Mouse (Mus musculus): ENCODE results near the gene Haus2. TPM values are rescaled to one million over a fixed set of nuclear protein-coding genes. Genes with fewer than 3 reads are reported as not detected.

Gene Haus2
- polyA plus RNA-seq, 1 experiment from 2014 or later, result 22.3 TPM

DNA sequence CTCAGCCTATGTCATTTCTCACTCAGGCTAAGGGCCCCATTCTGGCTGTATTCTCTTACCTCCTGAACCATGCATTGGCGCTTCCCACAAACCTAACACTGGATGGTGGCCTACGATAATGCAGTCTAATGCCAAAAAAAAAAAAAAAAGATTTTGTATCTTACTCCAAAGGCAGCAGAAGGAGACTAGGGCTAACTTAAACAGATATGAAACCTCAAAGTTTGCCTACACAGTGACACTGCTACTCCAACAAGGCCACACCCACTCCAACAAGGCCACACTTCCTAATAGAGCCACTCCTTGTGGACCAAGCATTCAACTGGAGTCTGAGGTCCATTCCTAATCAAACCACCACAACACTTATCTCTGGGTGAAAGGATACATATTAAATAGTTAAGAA is 47.5 kb downstream of the Haus2 start:
- 93% methylated on average over 2 of the region's 2 CpGs for WGBS
- Histone ChIP-seq H3K27me3 (replicated peaks) (no peaks in the 10 kb centered on the region), H3K9me3 (no peaks in the 10 kb centered on the region), H3K27ac (no peak overlapping the region), H3K4me3 (replicated peaks) (no peak overlapping the region), H3K36me3 (no peaks in the 10 kb centered on the region), H3K9ac (no peak overlapping the region), H3K4me2 (replicated peaks) (no peak overlapping the region), H3K4me1 (replicated peaks) (no peaks in the 10 kb centered on the region)
- ATAC-seq, result peak; percentile 66; the same call in 1 of the 2 replicates

DNA sequence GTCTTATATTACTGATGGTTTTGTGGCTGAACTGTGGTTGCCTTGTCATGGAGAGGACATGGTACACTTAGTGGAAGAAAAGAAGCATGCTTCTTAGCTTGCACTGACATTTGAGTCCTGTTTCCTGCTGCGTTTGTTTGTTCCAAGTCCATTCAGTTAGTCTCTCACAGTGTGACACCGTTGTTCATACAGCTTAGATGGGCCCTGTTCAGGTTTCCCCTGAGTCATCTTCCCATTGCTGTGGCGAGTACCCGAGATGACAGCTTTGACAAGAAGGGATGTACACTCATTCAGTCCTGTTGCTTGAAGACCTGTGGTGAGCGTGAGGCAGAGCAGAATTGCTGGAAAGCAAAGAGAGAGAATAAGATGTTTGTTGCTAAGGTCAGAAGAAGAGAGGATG is 49.3 kb downstream of the Haus2 start:
- Histone ChIP-seq H3K36me3 (no peaks in the 10 kb centered on the region), H3K4me2 (replicated peaks) (no peak overlapping the region), H3K27ac (no peak overlapping the region), H3K9ac (no peak overlapping the region), H3K27me3 (replicated peaks) (no peaks in the 10 kb centered on the region), H3K9me3 (no peaks in the 10 kb centered on the region), H3K4me1 (replicated peaks) (no peaks in the 10 kb centered on the region), H3K4me3 (replicated peaks) (no peak overlapping the region)
- WGBS, result 76% methylated on average over 5 of the region's 5 CpGs
- no peak for ATAC-seq

DNA sequence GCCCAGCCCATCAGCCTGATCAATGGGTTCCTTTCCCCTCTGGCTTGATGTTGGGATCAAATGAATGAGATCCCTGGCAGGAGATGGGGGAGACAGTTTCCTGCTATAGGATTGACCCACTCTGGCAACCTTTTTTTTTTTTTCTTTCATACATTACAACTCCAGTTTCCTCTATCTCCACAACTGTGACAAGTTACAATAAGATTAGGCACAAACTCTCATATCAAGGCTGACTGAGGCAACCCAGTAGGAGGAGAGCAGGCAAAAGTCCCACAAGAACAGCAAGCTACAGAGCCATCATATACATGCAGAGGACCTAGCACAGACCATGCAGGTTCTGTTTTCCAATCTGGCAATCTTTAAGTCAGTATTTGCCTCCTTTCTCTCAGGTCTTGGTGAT is 50.1 kb downstream of the Haus2 start:
- no peak overlapping the region for H3K27ac ChIP-seq
- H3K4me1 ChIP-seq (replicated peaks), result no peaks in the 10 kb centered on the region
- H3K4me2 ChIP-seq (replicated peaks), result no peak overlapping the region
- no peaks in the 10 kb centered on the region for H3K36me3 ChIP-seq
- H3K9me3 ChIP-seq, result no peaks in the 10 kb centered on the region
- H3K27me3 ChIP-seq (replicated peaks), result no peaks in the 10 kb centered on the region
- H3K9ac ChIP-seq, result no peak overlapping the region
- no peak for ATAC-seq
- no peak overlapping the region for H3K4me3 ChIP-seq (replicated peaks)

DNA sequence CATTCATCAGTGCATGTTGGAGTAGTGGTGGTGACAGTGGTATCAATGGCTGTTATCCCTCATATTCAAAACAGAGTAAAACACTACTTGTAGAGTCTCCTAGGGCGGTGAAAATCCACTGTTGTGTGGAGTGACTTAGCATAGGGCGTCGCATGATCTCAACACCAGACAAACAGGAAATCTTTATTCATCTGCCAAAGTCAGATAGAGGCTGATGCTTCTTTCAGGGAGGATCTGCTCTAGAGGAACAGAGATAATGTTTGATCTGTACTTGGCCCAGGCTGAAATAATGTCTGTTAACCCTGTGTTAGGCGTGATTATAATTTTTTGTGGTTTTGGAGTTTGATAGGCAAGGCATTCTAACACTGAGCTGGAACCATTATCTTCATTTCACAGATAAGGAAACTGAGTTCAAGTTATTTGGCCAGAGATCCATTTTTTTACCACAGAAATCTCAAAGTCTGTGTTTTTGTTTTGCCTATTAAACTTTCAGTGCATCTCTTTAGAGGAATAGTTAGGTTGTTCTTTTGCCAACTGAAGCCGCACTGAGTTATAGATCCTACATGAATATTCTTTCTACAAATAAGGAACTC is 51.4 kb downstream of the Haus2 start:
- Histone ChIP-seq H3K36me3 (no peaks in the 10 kb centered on the region), H3K9me3 (no peaks in the 10 kb centered on the region), H3K4me1 (replicated peaks) (no peaks in the 10 kb centered on the region), H3K4me2 (replicated peaks) (no peak overlapping the region), H3K27ac (no peak overlapping the region), H3K9ac (no peak overlapping the region), H3K27me3 (replicated peaks) (no peaks in the 10 kb centered on the region), H3K4me3 (replicated peaks) (no peak overlapping the region)
- no peak for ATAC-seq
- WGBS, result 74% methylated on average over 5 of the region's 5 CpGs

DNA sequence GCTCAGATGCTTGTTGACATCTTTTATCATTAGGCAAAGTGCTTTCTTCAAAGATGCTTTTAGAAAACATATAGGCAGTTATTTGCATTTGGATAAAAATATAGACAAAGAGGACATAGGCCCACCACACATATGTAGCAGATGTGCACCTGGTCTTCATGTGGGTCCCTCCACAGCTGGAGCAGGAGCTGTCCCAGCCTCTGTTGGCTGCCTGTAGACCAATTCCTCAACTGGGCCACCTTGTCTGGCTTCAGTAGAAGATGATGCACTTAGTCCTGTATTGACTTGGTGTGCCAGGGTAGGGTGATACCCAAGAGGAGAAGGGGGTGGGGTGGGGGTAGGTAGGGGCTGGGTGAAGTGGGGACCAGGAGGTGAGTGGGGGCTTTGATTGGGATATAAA is 53.6 kb downstream of the Haus2 start:
- no peaks in the 10 kb centered on the region for H3K4me1 ChIP-seq (replicated peaks)

DNA sequence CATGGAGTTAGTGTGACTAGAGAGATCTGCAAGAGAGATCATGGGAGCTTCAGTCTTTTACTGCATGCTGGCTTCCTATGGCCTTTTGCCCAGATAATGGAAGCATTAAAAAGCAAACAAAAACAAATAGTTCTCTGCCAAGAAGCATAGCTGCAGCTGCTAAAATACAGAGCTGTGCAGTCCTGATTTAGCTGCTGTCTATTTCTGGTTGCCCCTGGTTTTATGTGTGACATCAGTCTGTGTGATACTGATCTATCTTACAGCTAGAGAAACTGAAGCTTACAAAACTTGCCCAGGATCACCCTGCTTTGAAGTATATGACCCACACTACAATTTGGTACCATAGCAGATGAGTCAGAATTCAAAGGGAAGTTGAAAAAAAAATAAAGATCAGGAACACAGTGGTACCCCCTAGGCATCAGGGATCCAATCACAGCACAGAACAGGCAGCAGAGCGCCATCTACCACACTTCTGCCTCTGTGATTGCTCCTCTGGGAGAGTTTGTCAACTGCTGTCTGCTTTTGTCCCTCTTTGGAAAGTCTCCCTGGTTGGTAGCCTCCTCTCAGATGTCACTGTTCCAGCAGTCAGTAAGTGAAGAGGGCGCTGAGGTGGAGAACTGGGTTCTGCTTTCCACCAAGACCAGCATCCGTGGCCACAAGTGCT is 54.4 kb downstream of the Haus2 start:
- Histone ChIP-seq H3K36me3 (no peaks in the 10 kb centered on the region), H3K9me3 (no peaks in the 10 kb centered on the region), H3K4me1 (replicated peaks) (no peaks in the 10 kb centered on the region), H3K9ac (no peak overlapping the region), H3K27me3 (replicated peaks) (no peaks in the 10 kb centered on the region), H3K4me2 (replicated peaks) (no peak overlapping the region), H3K27ac (no peak overlapping the region), H3K4me3 (replicated peaks) (no peak overlapping the region)
- ATAC-seq, result no peak
- 77% methylated on average over 3 of the region's 3 CpGs for WGBS

More for the DNA sequence above, 53.6 kb downstream of the Haus2 start:
- H3K36me3 ChIP-seq, result no peaks in the 10 kb centered on the region
- H3K27ac ChIP-seq, result no peak overlapping the region
- no peak overlapping the region for H3K9ac ChIP-seq
- no peak overlapping the region for H3K4me3 ChIP-seq (replicated peaks)
- no peak for ATAC-seq
- no peaks in the 10 kb centered on the region for H3K27me3 ChIP-seq (replicated peaks)
- no peak overlapping the region for H3K4me2 ChIP-seq (replicated peaks)
- H3K9me3 ChIP-seq, result no peaks in the 10 kb centered on the region

DNA sequence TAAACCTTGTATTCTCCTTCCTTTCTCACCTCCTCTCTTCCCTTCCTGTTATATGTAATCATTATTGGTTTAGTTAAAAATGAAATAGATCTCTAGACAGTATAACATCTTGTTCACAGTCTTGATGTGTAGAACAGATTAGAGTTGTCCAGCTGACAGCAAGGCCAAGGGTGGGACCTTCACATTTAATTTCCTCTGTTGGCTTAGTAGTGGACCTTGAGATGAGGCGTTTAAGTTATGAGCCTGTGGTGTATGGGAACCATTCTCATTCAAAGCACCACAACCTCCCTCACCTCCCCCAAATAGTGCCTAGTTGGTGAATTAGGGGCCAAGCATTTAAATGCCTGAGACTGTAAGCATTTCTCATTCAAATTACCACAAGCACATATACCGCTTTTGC is 58.3 kb downstream of the Haus2 start:
- Histone ChIP-seq H3K9ac (no peak overlapping the region), H3K4me2 (replicated peaks) (no peak overlapping the region), H3K27ac (no peak overlapping the region), H3K36me3 (no peaks in the 10 kb centered on the region), H3K27me3 (replicated peaks) (no peaks in the 10 kb centered on the region), H3K9me3 (no peaks in the 10 kb centered on the region), H3K4me3 (replicated peaks) (no peak overlapping the region), H3K4me1 (replicated peaks) (no peaks in the 10 kb centered on the region)
- WGBS, result 92% methylated on average over 2 of the region's 2 CpGs
- ATAC-seq, result no peak

DNA sequence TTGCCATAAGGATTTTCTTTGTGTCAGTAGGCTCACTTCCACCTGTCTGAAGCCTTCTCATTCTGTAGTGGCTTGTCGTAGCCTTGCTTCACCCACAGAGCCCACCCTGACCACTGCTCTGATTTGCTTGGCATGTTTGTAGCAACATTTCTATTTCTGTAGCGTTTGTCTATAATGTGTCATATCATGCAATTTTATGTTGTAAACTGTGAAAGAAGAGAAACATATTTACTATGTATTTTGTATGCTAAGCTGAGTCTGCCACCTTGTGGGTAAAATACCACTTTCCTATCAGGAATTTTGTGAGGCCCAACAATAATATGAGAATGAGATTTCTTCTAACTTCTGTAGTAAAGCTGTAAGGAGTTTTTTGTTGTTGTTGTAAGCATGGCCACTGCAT is 61.1 kb downstream of the Haus2 start:
- no peaks in the 10 kb centered on the region for H3K4me1 ChIP-seq (replicated peaks)

More for the DNA sequence above, 61.1 kb downstream of the Haus2 start:
- ATAC-seq, result no peak
- H3K4me2 ChIP-seq (replicated peaks), result no peak overlapping the region
- WGBS, result 73% methylated on average over 2 of the region's 2 CpGs
- no peaks in the 10 kb centered on the region for H3K36me3 ChIP-seq
- no peak overlapping the region for H3K4me3 ChIP-seq (replicated peaks)
- no peak overlapping the region for H3K9ac ChIP-seq
- H3K27ac ChIP-seq, result no peak overlapping the region
- H3K27me3 ChIP-seq (replicated peaks), result no peaks in the 10 kb centered on the region
- H3K9me3 ChIP-seq, result no peaks in the 10 kb centered on the region

Other genes starting within 250 kb of the Haus2 start
- gene Ganc, start 205.5 kb upstream of the Haus2 start, polyA plus RNA-seq (2015; fragmentation: Nextera tagmentation; extraction: Ambion mirVana), result 7.3 and 8.5 TPM in 2 replicates
- 10.6 and 11.3 TPM in 2 replicates for gene Tmem87a, start 205.3 kb upstream of the Haus2 start, polyA plus RNA-seq (2015; fragmentation: Nextera tagmentation; extraction: Ambion mirVana)
- gene Capn3, start 153.4 kb upstream of the Haus2 start, polyA plus RNA-seq (2015; fragmentation: Nextera tagmentation; extraction: Ambion mirVana), result 0.89 and 1.0 TPM in 2 replicates
- 46.1 and 46.5 TPM in 2 replicates for gene Zfp106, start 45.5 kb upstream of the Haus2 start, polyA plus RNA-seq (2015; fragmentation: Nextera tagmentation; extraction: Ambion mirVana)
- 47.2 and 51.0 TPM in 2 replicates for gene Snap23, start 41.7 kb upstream of the Haus2 start, polyA plus RNA-seq (2015; fragmentation: Nextera tagmentation; extraction: Ambion mirVana)
- gene Lrrc57, start 137 bp downstream of the Haus2 start, polyA plus RNA-seq (2015; fragmentation: Nextera tagmentation; extraction: Ambion mirVana), result 20.3 and 20.5 TPM in 2 replicates
- 2.9 and 3.3 TPM in 2 replicates for gene Stard9, start 19.7 kb downstream of the Haus2 start, polyA plus RNA-seq (2015; fragmentation: Nextera tagmentation; extraction: Ambion mirVana)
- 5.3 and 5.6 TPM in 2 replicates for gene Cdan1, start 240.7 kb downstream of the Haus2 start, polyA plus RNA-seq (2015; fragmentation: Nextera tagmentation; extraction: Ambion mirVana)
- 2.2 and 2.6 TPM in 2 replicates for gene Ttbk2, start 241.2 kb downstream of the Haus2 start, polyA plus RNA-seq (2015; fragmentation: Nextera tagmentation; extraction: Ambion mirVana)